Mouse (Mus musculus) hindbrain, embryonic 16.5 days (tissue): ENCODE measurements around the gene Arhgap33. TPM values are rescaled to one million over a fixed set of nuclear protein-coding genes. Genes with fewer than 3 reads are reported as not detected.
A peak's percentile ranks its signal among the peaks of the same experiment; 100 is the strongest.
"Not testable (repeated sequence)": the region's sequence is repeated elsewhere in the genome, so short reads cannot be mapped to it uniquely, and the experiment has no call there.

Source experiments
- ATAC-seq: fragments of 200-750 bp; cut with Nextera tagmentation; 2 replicates; pipeline ENCODE4 v1.8.0; 2017; ENCODE audit warnings: moderate TSS enrichment, moderate library complexity
- H3K27ac ChIP-seq: fragments of 300-500 bp; sonication (generic); 2 replicates; pipeline ENCODE4 v1.5.1; 2014; ENCODE audit warnings: low read depth, mild to moderate bottlenecking, control low read depth, low read length, moderate library complexity
- H3K27me3 ChIP-seq: fragments of 300-500 bp; sonication (generic); replicated peaks from 2 replicates; pipeline ENCODE4 v1.6.1; 2014; ENCODE audit warnings: low read length; ENCODE audit not compliant: control insufficient read depth, insufficient read depth
- H3K36me3 ChIP-seq: fragments of 300-500 bp; sonication (generic); 2 replicates; pipeline ENCODE4 v1.6.1; 2014; ENCODE audit warnings: mild to moderate bottlenecking, low read length, moderate library complexity, mixed read lengths; ENCODE audit not compliant: control insufficient read depth, insufficient read depth
- H3K4me1 ChIP-seq: fragments of 300-500 bp; sonication (generic); 2 replicates; pipeline ENCODE4 v1.6.1; 2014; ENCODE audit warnings: low read depth, low read length; ENCODE audit not compliant: control insufficient read depth, insufficient read depth
- H3K4me2 ChIP-seq: fragments of 300-500 bp; sonication (generic); 2 replicates; pipeline ENCODE4 v1.6.1; 2014; ENCODE audit warnings: mild to moderate bottlenecking, low read length, control low read depth, moderate library complexity
- H3K4me3 ChIP-seq: fragments of 300-500 bp; sonication (generic); 2 replicates; pipeline ENCODE4 v1.5.1; 2014; ENCODE audit warnings: mild to moderate bottlenecking, low read length, control low read depth, moderate library complexity
- H3K9ac ChIP-seq: fragments of 300-500 bp; sonication (generic); 2 replicates; pipeline ENCODE4 v1.6.1; 2014; ENCODE audit warnings: low read depth, mild to moderate bottlenecking, control low read depth, low read length, moderate library complexity
- H3K9me3 ChIP-seq: fragments of 300-500 bp; sonication (generic); 2 replicates; pipeline ENCODE4 v1.6.1; 2014; ENCODE audit warnings: mild to moderate bottlenecking, low read length, moderate library complexity; ENCODE audit not compliant: control insufficient read depth
- WGBS: fragments of 180-500 bp; shearing (Covaris S2); extraction: QIAGEN DNeasy Blood & Tissue Kit; methylation state at CpG from one replicate; pipeline ENCODE4 v1.1.7; 2014; 5-methylcytosine and 5-hydroxymethylcytosine counted together
- microRNA-seq: library from miRNA; unstranded; fragments of <30 nt; microRNA quantifications from one replicate; pipeline ENCODE4, GENCODE M21; 2017
- polyA plus RNA-seq: library from polyadenylated mRNA; unstranded; fragments of >200 nt; fragmentation: Nextera tagmentation; extraction: Ambion mirVana; gene quantifications from 2 replicates; pipeline ENCODE4 v1.2.1, GENCODE M21; 2015

Gene Arhgap33
- polyA plus RNA-seq, 1 experiment from 2014 or later, result 94.8 TPM

GRCm38 (mm10) chr7:30490251-30490956 lies 44.5 kb downstream of the Arhgap33 start:
- H3K9ac ChIP-seq, result no peak overlapping the region
- H3K9me3 ChIP-seq, result no peaks in the 10 kb centered on the region
- no peaks in the 10 kb centered on the region for H3K4me1 ChIP-seq
- 32% methylated on average over 16 of the region's 16 CpGs for WGBS
- no peaks in the 10 kb centered on the region; the same call in 1 of the 2 replicates for H3K27me3 ChIP-seq
- no peak overlapping the region for H3K27ac ChIP-seq
- H3K4me2 ChIP-seq, result no peak overlapping the region
- no peaks in the 10 kb centered on the region for H3K36me3 ChIP-seq
- H3K4me3 ChIP-seq, result no peak overlapping the region
- no peak for ATAC-seq

GRCm38 (mm10) chr7:30484250-30484649 lies 50.6 kb downstream of the Arhgap33 start:
- no peak overlapping the region for H3K9ac ChIP-seq
- 22% methylated on average over 8 of the region's 8 CpGs for WGBS
- H3K4me2 ChIP-seq, result no peak overlapping the region
- no peak for ATAC-seq
- H3K36me3 ChIP-seq, result no peaks in the 10 kb centered on the region
- no peaks in the 10 kb centered on the region for H3K4me1 ChIP-seq
- H3K27me3 ChIP-seq, result no peaks in the 10 kb centered on the region; the same call in 1 of the 2 replicates
- no peaks in the 10 kb centered on the region for H3K9me3 ChIP-seq
- no peak overlapping the region for H3K4me3 ChIP-seq
- no peak overlapping the region for H3K27ac ChIP-seq

GRCm38 (mm10) chr7:30477415-30478381 lies 57.2 kb downstream of the Arhgap33 start:
- no peaks in the 10 kb centered on the region for H3K27me3 ChIP-seq
- H3K4me2 ChIP-seq, result peak overlapping the region; percentile 63
- H3K36me3 ChIP-seq, result no peaks in the 10 kb centered on the region
- peak overlapping the region; percentile 37 for H3K4me3 ChIP-seq
- no peaks in the 10 kb centered on the region for H3K9me3 ChIP-seq
- peak overlapping the region; percentile 58 for H3K9ac ChIP-seq
- peak; percentile 68 for ATAC-seq
- no peaks in the 10 kb centered on the region for H3K4me1 ChIP-seq
- peak overlapping the region; percentile 10; the same call in 1 of the 2 replicates for H3K27ac ChIP-seq
- 7% methylated on average over 29 of the region's 32 CpGs for WGBS

DNA sequence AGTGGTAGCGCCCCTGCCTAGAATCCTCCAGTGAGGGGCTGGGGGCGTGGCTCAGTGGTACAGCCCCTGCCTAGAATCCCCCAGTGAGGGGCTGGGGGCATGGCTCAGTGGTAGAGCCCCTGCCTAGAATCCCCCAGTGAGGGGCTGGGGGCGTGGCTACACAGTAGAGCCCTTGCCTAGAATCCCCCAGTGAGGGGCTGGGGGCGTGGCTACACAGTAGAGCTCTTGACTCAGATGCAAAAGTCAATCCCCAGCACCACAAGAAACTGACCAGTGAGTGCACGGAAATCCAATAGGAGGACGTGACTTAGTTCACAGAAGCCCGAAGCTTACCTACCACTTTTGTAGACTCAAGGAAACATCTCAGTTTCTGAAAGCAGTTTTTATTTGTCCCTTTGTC lies 58.7 kb downstream of the Arhgap33 start:
- not testable (repeated sequence) for H3K27me3 ChIP-seq, ATAC-seq
- 87% methylated on average over 6 of the region's 7 CpGs for whole genome bisulfite sequencing

DNA sequence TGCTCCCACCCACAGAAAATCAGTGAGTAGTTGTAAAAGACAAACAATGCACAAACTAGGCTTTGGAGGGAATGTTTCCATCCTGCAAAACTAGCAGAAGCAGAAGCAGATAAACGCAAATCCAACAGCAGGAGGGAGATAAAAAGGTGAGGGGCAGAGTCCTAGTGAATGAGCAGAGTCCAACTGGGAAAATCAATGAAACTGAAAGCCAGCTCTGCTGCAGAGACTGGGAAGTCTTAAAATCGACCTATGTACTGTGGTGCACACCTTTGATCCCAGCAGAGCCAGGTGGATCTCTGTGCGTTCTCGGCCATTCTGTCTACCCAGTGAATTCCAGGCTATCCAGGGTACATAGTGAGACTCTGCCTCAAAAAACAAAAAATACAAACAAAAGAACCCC lies 59.9 kb downstream of the Arhgap33 start:
- 79% methylated on average over 4 of the region's 4 CpGs for WGBS
- Histone ChIP-seq H3K4me2 (no peak overlapping the region), H3K36me3 (no peaks in the 10 kb centered on the region), H3K4me1 (no peaks in the 10 kb centered on the region), H3K4me3 (no peak overlapping the region), H3K9me3 (no peaks in the 10 kb centered on the region; the same call in 1 of the 2 replicates), H3K27ac (no peak overlapping the region), H3K9ac (no peak overlapping the region), H3K27me3 (no peaks in the 10 kb centered on the region)
- no peak for ATAC-seq

More for the DNA sequence above, 58.7 kb downstream of the Arhgap33 start:
- not testable (repeated sequence) for H3K9ac ChIP-seq, H3K27ac ChIP-seq, H3K36me3 ChIP-seq, H3K4me1 ChIP-seq, H3K4me3 ChIP-seq, H3K4me2 ChIP-seq, H3K9me3 ChIP-seq

DNA sequence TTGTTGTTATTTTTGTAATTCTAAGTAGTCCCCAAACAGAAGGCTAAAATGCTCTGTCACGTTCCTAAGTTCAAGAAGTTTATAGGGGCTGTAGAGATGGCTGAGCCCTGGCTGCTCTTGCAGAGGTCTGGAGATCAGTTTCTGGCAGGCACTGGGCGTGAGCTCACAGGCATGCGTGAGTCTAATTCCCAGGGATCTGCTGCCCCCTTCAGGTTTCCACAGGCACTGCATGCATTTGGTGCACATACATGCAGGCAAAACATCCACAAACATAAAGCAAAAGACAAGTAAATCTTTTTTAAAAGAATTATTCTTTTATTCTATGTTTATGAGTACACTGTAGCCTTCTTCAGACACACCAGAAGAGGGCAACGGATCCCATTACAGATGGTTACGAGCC lies 62.4 kb downstream of the Arhgap33 start:
- 43% methylated on average over 5 of the region's 5 CpGs for WGBS
- ATAC-seq, result no peak
- H3K36me3 ChIP-seq, result no peaks in the 10 kb centered on the region

More for the DNA sequence above, 62.4 kb downstream of the Arhgap33 start:
- H3K27me3 ChIP-seq, result peaks cover 4% of the 10 kb centered on the region; the same call in 1 of the 2 replicates
- no peaks in the 10 kb centered on the region for H3K4me1 ChIP-seq
- H3K27ac ChIP-seq, result no peak overlapping the region
- H3K9me3 ChIP-seq, result no peaks in the 10 kb centered on the region; the same call in 1 of the 2 replicates
- no peak overlapping the region for H3K9ac ChIP-seq
- H3K4me2 ChIP-seq, result no peak overlapping the region
- no peak overlapping the region for H3K4me3 ChIP-seq

Small RNA genes lying within 50 kb of the gene (microRNA-seq; reads per million reads assigned to microRNA genes)
- gene Gm38670, result 0.83 reads per million

Other genes starting within 250 kb of the Arhgap33 start
- gene Clip3, start 243.3 kb downstream of the Arhgap33 start, polyA plus RNA-seq, result 96.5 and 138 TPM in 2 replicates
- 124 and 131 TPM in 2 replicates for gene Alkbh6, start 226.3 kb downstream of the Arhgap33 start, polyA plus RNA-seq
- 14.6 and 14.8 TPM in 2 replicates for gene Syne4, start 220.3 kb downstream of the Arhgap33 start, polyA plus RNA-seq
- 0.21 and 0.54 TPM in 2 replicates for gene E130208F15Rik, start 213.3 kb downstream of the Arhgap33 start, polyA plus RNA-seq
- 16.8 and 17.0 TPM in 2 replicates for gene Sdhaf1, start 211.2 kb downstream of the Arhgap33 start, polyA plus RNA-seq
- gene Lrfn3, start 172.3 kb downstream of the Arhgap33 start, polyA plus RNA-seq, result 15.8 and 16.8 TPM in 2 replicates
- 29.7 and 31.5 TPM in 2 replicates for gene Tyrobp, start 121.3 kb downstream of the Arhgap33 start, polyA plus RNA-seq
- gene Hcst, start 115.2 kb downstream of the Arhgap33 start, polyA plus RNA-seq, result 0.95 and 0.97 TPM in 2 replicates
- gene Nfkbid, start 113.3 kb downstream of the Arhgap33 start, polyA plus RNA-seq, result 2.5 and 2.9 TPM in 2 replicates
- 742 and 752 TPM in 2 replicates for gene Aplp1, start 89.5 kb downstream of the Arhgap33 start, polyA plus RNA-seq
- 3.0 and 4.2 TPM in 2 replicates for gene Kirrel2, start 77.4 kb downstream of the Arhgap33 start, polyA plus RNA-seq
- 0.98 and 1.7 TPM in 2 replicates for gene Nphs1, start 76.7 kb downstream of the Arhgap33 start, polyA plus RNA-seq
- not detected in 2 replicates for gene Prodh2, start 41.4 kb downstream of the Arhgap33 start, polyA plus RNA-seq
- 14.2 TPM in 2 replicates for gene Hspb6, start 17.1 kb upstream of the Arhgap33 start, polyA plus RNA-seq
- 6.8 and 7.5 TPM in 2 replicates for gene Proser3, start 17.2 kb upstream of the Arhgap33 start, polyA plus RNA-seq
- 51.0 and 58.7 TPM in 2 replicates for gene Lin37, start 24.8 kb upstream of the Arhgap33 start, polyA plus RNA-seq
- gene U2af1l4, start 28.2 kb upstream of the Arhgap33 start, polyA plus RNA-seq, result 86.8 and 96.9 TPM in 2 replicates
- gene Gm49396, start 28.3 kb upstream of the Arhgap33 start, polyA plus RNA-seq, result 13.7 and 17.4 TPM in 2 replicates
- 121 and 132 TPM in 2 replicates for gene Psenen, start 28.6 kb upstream of the Arhgap33 start, polyA plus RNA-seq
- 4.0 and 6.8 TPM in 2 replicates for gene Igflr1, start 30.4 kb upstream of the Arhgap33 start, polyA plus RNA-seq
- gene Kmt2b, start 53.7 kb upstream of the Arhgap33 start, polyA plus RNA-seq, result 8.1 and 9.3 TPM in 2 replicates
- 0.11 and 0.21 TPM in 2 replicates for gene Zbtb32, start 63.8 kb upstream of the Arhgap33 start, polyA plus RNA-seq
- gene Upk1a, start 77.8 kb upstream of the Arhgap33 start, polyA plus RNA-seq, result 0.70 and 0.72 TPM in 2 replicates
- gene Cox6b1, start 91.1 kb upstream of the Arhgap33 start, polyA plus RNA-seq, result 1,112 and 1,310 TPM in 2 replicates
- gene Etv2, start 100.8 kb upstream of the Arhgap33 start, polyA plus RNA-seq, result not detected in 2 replicates
- 125 and 128 TPM in 2 replicates for gene Rbm42, start 115.3 kb upstream of the Arhgap33 start, polyA plus RNA-seq
- gene Haus5, start 129.9 kb upstream of the Arhgap33 start, polyA plus RNA-seq, result 25.7 and 28.8 TPM in 2 replicates
- not detected in 2 replicates for gene Pmis2, start 136.5 kb upstream of the Arhgap33 start, polyA plus RNA-seq
- not detected in 2 replicates for gene 2200002J24Rik, start 163.9 kb upstream of the Arhgap33 start, polyA plus RNA-seq
- 3.0 and 3.7 TPM in 2 replicates for gene Atp4a, start 177.1 kb upstream of the Arhgap33 start, polyA plus RNA-seq
- gene Tmem147, start 194.5 kb upstream of the Arhgap33 start, polyA plus RNA-seq, result 278 and 301 TPM in 2 replicates
- 0.82 and 1.1 TPM in 2 replicates for gene Gapdhs, start 208.6 kb upstream of the Arhgap33 start, polyA plus RNA-seq
- 0.98 and 1.0 TPM in 2 replicates for gene Sbsn, start 216.4 kb upstream of the Arhgap33 start, polyA plus RNA-seq
- 1.8 and 2.2 TPM in 2 replicates for gene Dmkn, start 228.7 kb upstream of the Arhgap33 start, polyA plus RNA-seq